Mouse (Mus musculus): ENCODE results near the gene Scube2. TPM values are rescaled to one million over a fixed set of nuclear protein-coding genes. Genes with fewer than 3 reads are reported as not detected.
A peak's percentile ranks its signal among the peaks of the same experiment; 100 is the strongest.

Scube2 gene
- polyA plus RNA-seq, 1 experiment from 2014 or later: 1.3 TPM

DNA sequence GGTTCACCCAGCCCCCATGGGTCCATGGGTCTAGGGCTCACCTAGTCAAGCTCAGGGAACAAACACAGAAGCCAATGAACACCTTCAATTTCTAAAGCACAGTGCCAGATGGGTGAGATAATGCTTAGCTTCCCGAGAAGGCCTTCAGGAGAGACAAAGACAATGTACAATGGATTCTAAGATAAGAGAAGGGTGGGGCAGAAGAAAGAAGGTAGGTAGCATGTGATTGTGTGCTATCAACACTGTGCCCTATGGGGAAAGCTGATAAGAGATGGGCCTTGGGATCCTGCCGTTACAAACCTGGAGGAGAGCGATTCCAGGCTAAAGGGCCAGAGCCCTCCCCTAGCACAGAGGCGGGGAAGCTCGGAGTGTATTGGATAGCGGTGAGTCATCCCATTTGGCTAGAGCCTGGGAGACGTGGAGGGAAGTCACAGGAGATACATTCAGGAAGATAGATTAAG, 12.7 kb downstream of the Scube2 start:
- H3K9me3 ChIP-seq (ENCODE audit: low read depth, low read length): no peaks in the 10 kb centered on the region
- H3K4me3 ChIP-seq (ENCODE audit: low read depth, low read length): no peak overlapping the region
- DNase-seq (no peak), ATAC-seq (ENCODE audit: insufficient read depth) (peak; percentile 52; the same call in 1 of the 2 replicates)
- H3K4me2 ChIP-seq: no peak overlapping the region
- H3K27me3 ChIP-seq (ENCODE audit: insufficient read depth, low read length): no peaks in the 10 kb centered on the region
- 36% methylated on average over 7 of the region's 7 CpGs for WGBS
- no peak overlapping the region for H3K27ac ChIP-seq (ENCODE audit: low read depth)
- no peak overlapping the region for H3K9ac ChIP-seq
- no peaks in the 10 kb centered on the region for H3K36me3 ChIP-seq (ENCODE audit: insufficient read depth)
- peaks cover 6% of the 10 kb centered on the region; the same call in 1 of the 2 replicates for H3K4me1 ChIP-seq (ENCODE audit: insufficient read depth)
- no peak for TF ChIP-seq CTCF (IDR thresholded peaks at IDR 0.05; ENCODE audit: low read depth)

GRCm38 (mm10) chr7:109852017-109852416, 13.5 kb downstream of the Scube2 start:
- DNase-seq: no peak
- no peaks in the 10 kb centered on the region for H3K36me3 ChIP-seq (ENCODE audit: insufficient read depth)
- no peak overlapping the region for H3K9ac ChIP-seq
- no peak overlapping the region for H3K27ac ChIP-seq (ENCODE audit: low read depth)
- no peak overlapping the region for H3K4me2 ChIP-seq
- no peaks in the 10 kb centered on the region for H3K9me3 ChIP-seq (ENCODE audit: low read depth, low read length)
- no peak for TF ChIP-seq CTCF (IDR thresholded peaks at IDR 0.05; ENCODE audit: low read depth)
- no peaks in the 10 kb centered on the region for H3K27me3 ChIP-seq (ENCODE audit: insufficient read depth, low read length)
- no peak for ATAC-seq (ENCODE audit: insufficient read depth)
- H3K4me1 ChIP-seq (ENCODE audit: insufficient read depth): peaks cover 6% of the 10 kb centered on the region; the same call in 1 of the 2 replicates
- WGBS: 72% methylated on average over 7 of the region's 7 CpGs
- H3K4me3 ChIP-seq (ENCODE audit: low read depth, low read length): no peak overlapping the region

DNA sequence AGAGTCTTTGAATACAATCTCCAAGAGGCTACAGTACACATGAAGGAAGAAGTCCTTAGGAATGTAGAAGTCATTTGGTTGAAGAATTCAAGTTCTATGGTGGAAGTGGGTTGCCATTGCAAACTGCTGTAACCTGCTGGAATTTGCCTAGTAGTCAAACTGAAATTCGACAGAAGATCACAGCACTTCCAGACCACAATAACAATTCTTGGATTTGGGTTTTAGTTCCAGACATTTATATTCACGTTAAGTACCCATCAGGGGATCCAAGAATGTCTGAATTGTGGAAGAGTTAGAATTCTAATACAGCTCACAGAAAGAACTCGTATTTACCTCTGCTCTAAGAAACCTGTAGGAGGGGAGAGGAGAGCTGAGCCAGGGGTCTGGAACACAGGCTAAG, 14.9 kb downstream of the Scube2 start:
- DNase-seq (no peak), ATAC-seq (ENCODE audit: insufficient read depth) (no peak)
- Histone ChIP-seq H3K27ac (ENCODE audit: low read depth) (no peak overlapping the region), H3K4me1 (ENCODE audit: insufficient read depth) (peaks cover 6% of the 10 kb centered on the region; the same call in 1 of the 2 replicates), H3K4me3 (ENCODE audit: low read depth, low read length) (no peak overlapping the region), H3K36me3 (ENCODE audit: insufficient read depth) (no peaks in the 10 kb centered on the region), H3K9me3 (ENCODE audit: low read depth, low read length) (no peaks in the 10 kb centered on the region), H3K27me3 (ENCODE audit: insufficient read depth, low read length) (no peaks in the 10 kb centered on the region), H3K4me2 (no peak overlapping the region), H3K9ac (no peak overlapping the region)
- 85% methylated on average over 3 of the region's 3 CpGs for WGBS
- no peak for TF ChIP-seq CTCF (IDR thresholded peaks at IDR 0.05; ENCODE audit: low read depth)

- H3K4me1 ChIP-seq (ENCODE audit: insufficient read depth): peaks cover 6% of the 10 kb centered on the region; the same call in 1 of the 2 replicates
Measured at GRCm38 (mm10) chr7:109849750-109850434, 15.6 kb downstream of the Scube2 start.

DNA sequence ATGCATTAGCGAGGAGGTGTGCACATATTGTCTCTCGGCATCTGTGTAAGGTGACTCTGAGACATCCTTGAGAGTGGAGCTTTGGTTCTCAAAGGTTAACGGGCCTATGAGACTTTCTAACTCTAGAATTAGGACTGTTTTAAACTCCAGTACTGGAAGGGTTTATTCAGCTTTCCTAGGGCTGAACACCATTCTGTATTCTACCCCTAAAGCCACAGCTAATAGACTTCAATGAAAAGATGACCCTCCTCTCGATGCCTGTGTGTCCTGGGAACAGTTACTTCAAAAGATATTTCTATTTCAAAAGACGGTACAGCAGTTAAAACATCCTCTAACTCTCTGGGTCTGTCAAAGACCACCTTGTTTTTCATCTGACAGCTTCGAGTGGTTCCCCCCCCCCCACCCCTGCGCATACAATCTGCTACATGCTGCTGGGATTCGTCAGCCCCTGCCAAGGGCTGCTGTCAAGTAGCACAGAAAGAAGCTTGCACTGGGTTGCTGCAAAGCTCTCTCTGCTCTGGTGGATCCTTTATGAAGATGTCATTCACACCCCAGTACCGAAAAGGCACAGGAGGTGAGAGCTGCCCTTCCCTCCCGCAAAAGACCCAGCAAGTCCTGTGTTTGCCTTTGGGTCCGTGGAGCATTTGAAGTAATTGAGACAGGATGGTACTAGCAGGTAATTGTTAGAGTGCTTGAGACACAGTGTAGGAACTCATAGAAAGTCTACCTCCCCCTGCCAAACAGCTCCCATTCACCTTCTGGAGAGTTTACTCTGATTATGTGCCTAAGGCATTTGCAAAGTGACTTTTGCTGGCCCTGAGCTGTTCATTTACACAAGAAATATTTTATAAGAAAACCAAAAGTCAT, 16.4 kb downstream of the Scube2 start:
- Histone ChIP-seq H3K27ac (ENCODE audit: low read depth) (no peak overlapping the region), H3K4me1 (ENCODE audit: insufficient read depth) (peaks cover 6% of the 10 kb centered on the region; the same call in 1 of the 2 replicates), H3K36me3 (ENCODE audit: insufficient read depth) (no peaks in the 10 kb centered on the region), H3K9ac (no peak overlapping the region), H3K9me3 (ENCODE audit: low read depth, low read length) (no peaks in the 10 kb centered on the region), H3K4me2 (no peak overlapping the region), H3K4me3 (ENCODE audit: low read depth, low read length) (no peak overlapping the region), H3K27me3 (ENCODE audit: insufficient read depth, low read length) (no peaks in the 10 kb centered on the region)
- no peak for ATAC-seq (ENCODE audit: insufficient read depth)
- no peak for TF ChIP-seq CTCF (IDR thresholded peaks at IDR 0.05; ENCODE audit: low read depth)
- no peak for DNase-seq
- 28% methylated on average over 11 of the region's 11 CpGs for WGBS

More at GRCm38 (mm10) chr7:109849750-109850434, 15.6 kb downstream of the Scube2 start:
- Histone ChIP-seq H3K9me3 (ENCODE audit: low read depth, low read length) (no peaks in the 10 kb centered on the region), H3K4me2 (no peak overlapping the region), H3K4me3 (ENCODE audit: low read depth, low read length) (no peak overlapping the region), H3K36me3 (ENCODE audit: insufficient read depth) (no peaks in the 10 kb centered on the region), H3K27ac (ENCODE audit: low read depth) (no peak overlapping the region), H3K27me3 (ENCODE audit: insufficient read depth, low read length) (no peaks in the 10 kb centered on the region), H3K9ac (no peak overlapping the region)
- ATAC-seq (ENCODE audit: insufficient read depth) (no peak), DNase-seq (no peak)
- WGBS: 49% methylated on average over 8 of the region's 8 CpGs
- TF ChIP-seq CTCF (IDR thresholded peaks at IDR 0.05; ENCODE audit: low read depth): no peak

DNA sequence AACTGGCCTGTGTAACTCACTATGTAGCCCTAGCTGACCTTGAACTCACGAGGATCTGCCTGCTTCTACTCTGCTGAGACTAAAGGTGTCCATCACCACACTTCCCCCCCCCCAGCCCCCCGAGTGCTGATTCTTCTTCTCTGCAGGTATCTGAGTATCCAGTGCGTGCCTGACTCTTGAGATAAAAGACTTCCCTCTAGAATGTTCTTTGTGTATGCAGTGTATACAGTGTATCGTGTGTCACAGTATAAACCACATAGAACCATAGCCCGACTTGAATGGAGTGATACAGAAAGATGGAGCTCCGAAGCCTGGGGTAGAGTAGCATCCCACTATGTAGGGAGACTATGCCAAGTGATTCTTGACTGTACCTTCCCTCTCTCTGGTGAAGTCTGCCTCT, 21.4 kb downstream of the Scube2 start:
- WGBS: 67% methylated on average over 6 of the region's 6 CpGs
- Histone ChIP-seq H3K4me3 (ENCODE audit: low read depth, low read length) (no peak overlapping the region), H3K9ac (no peak overlapping the region), H3K4me2 (no peak overlapping the region), H3K9me3 (ENCODE audit: low read depth, low read length) (no peaks in the 10 kb centered on the region), H3K27me3 (ENCODE audit: insufficient read depth, low read length) (no peaks in the 10 kb centered on the region), H3K27ac (ENCODE audit: low read depth) (no peak overlapping the region), H3K4me1 (ENCODE audit: insufficient read depth) (no peaks in the 10 kb centered on the region), H3K36me3 (ENCODE audit: insufficient read depth) (no peaks in the 10 kb centered on the region)
- no peak for TF ChIP-seq CTCF (IDR thresholded peaks at IDR 0.05; ENCODE audit: low read depth)
- no peak for DNase-seq
- no peak for ATAC-seq (ENCODE audit: insufficient read depth)

All from lung, embryonic 14.5 days (tissue).